Mouse (Mus musculus): ENCODE data around the gene Dis3. TPM values are rescaled to one million over a fixed set of nuclear protein-coding genes. Genes with fewer than 3 reads are reported as not detected.

The Dis3 gene
- polyA plus RNA-seq, 1 experiment from 2014 or later: 33.3 TPM

DNA sequence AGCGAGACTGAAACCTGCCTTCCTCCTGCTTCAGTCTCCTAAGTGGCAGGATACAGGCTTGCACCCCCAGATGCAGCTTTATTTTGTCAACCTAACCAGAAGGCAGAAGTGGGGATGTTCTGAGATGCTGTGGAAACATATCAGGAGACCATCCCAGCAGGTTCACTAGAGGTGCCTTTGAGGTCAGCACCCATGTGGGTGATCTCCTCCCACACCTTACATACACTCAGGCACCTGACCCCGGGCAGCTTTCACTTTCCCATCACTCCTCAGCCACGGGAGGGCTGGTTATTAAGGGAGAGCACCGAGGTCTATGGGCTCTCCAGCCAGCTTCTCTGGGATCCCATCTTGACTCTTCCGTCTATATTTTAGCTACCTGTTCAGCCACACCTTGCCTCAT lies 67.0 kb downstream of the Dis3 start:
- Histone ChIP-seq H3K36me3 (peaks cover 33% of the 10 kb centered on the region), H3K9ac (no peak overlapping the region), H3K27ac (no peak overlapping the region), H3K4me1 (peaks cover 1% of the 10 kb centered on the region; the same call in 1 of the 2 replicates), H3K9me3 (replicated peaks) (no peaks in the 10 kb centered on the region), H3K4me3 (no peak overlapping the region), H3K4me2 (no peak overlapping the region), H3K27me3 (replicated peaks) (no peaks in the 10 kb centered on the region)
- WGBS (ENCODE audit: insufficient replicate concordance): 81% methylated on average over 5 of the region's 5 CpGs
- 0 out of 2 replicates have a peak, but pooled peaks have one; percentile 18 for ATAC-seq

DNA sequence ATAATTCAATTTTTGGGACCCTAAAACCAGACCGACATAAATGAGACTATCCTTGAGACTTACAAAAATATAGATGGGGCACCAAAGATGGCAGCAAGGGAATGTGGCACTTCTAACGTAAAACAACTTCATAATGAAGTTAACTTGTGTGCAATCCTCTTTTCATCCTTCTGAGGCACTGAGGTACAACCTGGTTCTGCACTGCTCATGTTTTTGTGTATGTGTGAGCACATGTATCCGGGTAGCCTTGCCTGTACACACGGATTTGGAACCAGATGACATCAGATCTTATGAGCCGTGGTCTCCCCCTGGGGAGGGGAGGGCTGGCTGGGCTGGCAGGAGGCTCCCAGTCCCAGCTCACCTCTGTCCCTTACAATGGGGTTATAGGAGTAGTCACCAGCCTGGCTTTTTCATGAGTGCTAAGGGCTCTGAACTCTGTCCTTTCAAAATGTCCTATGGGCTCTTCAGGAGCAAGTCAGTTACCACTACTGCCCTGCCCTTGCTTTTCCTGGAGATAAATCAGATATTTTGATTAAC lies 68.2 kb downstream of the Dis3 start:
- no peak overlapping the region for H3K9ac ChIP-seq
- no peak overlapping the region for H3K4me2 ChIP-seq
- H3K4me1 ChIP-seq: no peaks in the 10 kb centered on the region
- H3K9me3 ChIP-seq (replicated peaks): no peaks in the 10 kb centered on the region
- no peaks in the 10 kb centered on the region for H3K27me3 ChIP-seq (replicated peaks)
- no peak for ATAC-seq
- H3K4me3 ChIP-seq: no peak overlapping the region
- 83% methylated on average over 5 of the region's 5 CpGs for WGBS (ENCODE audit: insufficient replicate concordance)
- peaks cover 28% of the 10 kb centered on the region for H3K36me3 ChIP-seq
- no peak overlapping the region for H3K27ac ChIP-seq

DNA sequence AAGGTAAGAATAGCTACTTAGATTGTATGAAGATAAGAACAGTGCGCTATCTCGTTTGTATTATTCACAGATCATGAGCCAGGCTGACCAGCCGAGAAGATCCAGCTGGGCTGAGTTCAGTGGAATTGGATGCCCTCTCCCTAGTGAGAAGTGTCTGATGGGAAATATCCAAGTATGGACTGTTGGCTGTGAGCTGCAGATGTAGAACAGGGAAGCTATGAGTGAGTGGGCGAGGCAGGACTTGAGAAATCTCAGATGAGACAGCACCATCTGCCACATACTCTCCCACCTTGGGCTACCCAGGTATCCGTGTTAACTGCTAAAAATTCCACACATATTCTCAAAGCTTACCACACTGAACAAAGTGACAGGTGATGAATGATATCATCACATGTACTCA lies 69.6 kb downstream of the Dis3 start:
- 69% methylated on average over 5 of the region's 5 CpGs for WGBS (ENCODE audit: insufficient replicate concordance)
- ATAC-seq: no peak

More for the DNA sequence above, 69.6 kb downstream of the Dis3 start:
- H3K9me3 ChIP-seq (replicated peaks): no peaks in the 10 kb centered on the region
- no peaks in the 10 kb centered on the region for H3K4me1 ChIP-seq
- peaks cover 19% of the 10 kb centered on the region for H3K36me3 ChIP-seq
- H3K9ac ChIP-seq: no peak overlapping the region
- no peak overlapping the region for H3K4me2 ChIP-seq
- no peaks in the 10 kb centered on the region for H3K27me3 ChIP-seq (replicated peaks)
- H3K4me3 ChIP-seq: no peak overlapping the region
- H3K27ac ChIP-seq: no peak overlapping the region

Other genes starting within 250 kb of the Dis3 start
- gene Rpl36a-ps1, start 105.5 kb downstream of the Dis3 start, polyA plus RNA-seq (2016; fragmentation: Nextera tagmentation; extraction: Ambion mirVana): 1.8 and 3.4 TPM in 2 replicates
- 64.6 and 68.3 TPM in 2 replicates for gene Mzt1, start 53.6 kb downstream of the Dis3 start, polyA plus RNA-seq (2016; fragmentation: Nextera tagmentation; extraction: Ambion mirVana)
- gene Bora, start 53.5 kb downstream of the Dis3 start, polyA plus RNA-seq (2016; fragmentation: Nextera tagmentation; extraction: Ambion mirVana): 51.5 TPM in 2 replicates
- gene Pibf1, start 346 bp downstream of the Dis3 start, polyA plus RNA-seq (2016; fragmentation: Nextera tagmentation; extraction: Ambion mirVana): 9.7 and 11.1 TPM in 2 replicates
- 1.1 and 1.2 TPM in 2 replicates for gene Klf5, start 198.9 kb upstream of the Dis3 start, polyA plus RNA-seq (2016; fragmentation: Nextera tagmentation; extraction: Ambion mirVana)

Data from liver, embryonic 12.5 days (tissue).